Comparison of ENCODE assay signal across 20 mouse cellular contexts in genomic region chr8:74297698-74298097, GRCm38 (mm10).
DNase-seq lines count a peak whose midpoint lies in the region; ATAC-seq and TF ChIP-seq lines count a peak whose summit lies in the region.
"Had no signal": no experiment of that assay in that cellular context is flagged by ENCODE, and none has a peak within 500 bp of the region (broad histone marks: within the 10 kb centered on the region; RNA-seq: fewer than 3 reads in every experiment).

No protein-coding gene starts in this region.

- no peak overlapping the region for H3ac ChIP-seq in C2C12 (ENCODE audit: control insufficient read depth, insufficient read length, low read depth)

- peak; percentile 1 for DNase-seq in Patski (ENCODE audit: low read depth, low spot score)
- DNase-seq in cerebellum, adult 11-12 months = no peak
- DNase-seq in embryo, embryonic 10.5 days (ENCODE audit: low spot score) = no peak
- DNase-seq: adrenal gland, adult 2 months; adrenal gland, postnatal 10 days; adrenal gland, postnatal 25 days; B cell, adult 2 months; cerebellum, adult 11 months; cerebellum, adult 2 months; cerebellum, adult 9-10 months; cerebellum, postnatal 10 days; cerebellum, postnatal 25 days; embryo, embryonic 11 days; forebrain, postnatal 0 days had no signal

- no peak overlapping the region for H3K4me2 ChIP-seq in kidney, embryonic 16.5 days (replicated peaks; ENCODE audit: low read depth, low read length)
- H3K4me2 ChIP-seq: embryonic facial prominence, embryonic 13.5 days; embryonic facial prominence, embryonic 15.5 days; forebrain, embryonic 13.5 days; forebrain, embryonic 15.5 days had no signal

- no peak overlapping the region for H3K4me3 ChIP-seq in C2C12 (ENCODE audit: insufficient read depth, poor library complexity, severe bottlenecking)
- H3K4me3 ChIP-seq in kidney, embryonic 16.5 days (ENCODE audit: low read length) = no peak overlapping the region
- H3K4me3 ChIP-seq: embryonic facial prominence, embryonic 13.5 days; embryonic facial prominence, embryonic 15.5 days; forebrain, embryonic 13.5 days; forebrain, embryonic 15.5 days had no signal

- WGBS in kidney, embryonic 16.5 days = 65% methylated on average over 1 of the region's 1 CpGs

- H3K79me2 ChIP-seq in C2C12 (ENCODE audit: control insufficient read depth, insufficient read depth) = no peaks in the 10 kb centered on the region

- H3K27me3 ChIP-seq in C2C12 (ENCODE audit: control insufficient read depth, insufficient read depth, insufficient read length) = no peaks in the 10 kb centered on the region
- H3K27me3 ChIP-seq in Patski = no peaks in the 10 kb centered on the region
- H3K27me3 ChIP-seq in kidney, embryonic 16.5 days (ENCODE audit: insufficient read depth, low read length) = no peaks in the 10 kb centered on the region
- H3K27me3 ChIP-seq: embryonic facial prominence, embryonic 13.5 days; embryonic facial prominence, embryonic 15.5 days; forebrain, embryonic 13.5 days; forebrain, embryonic 15.5 days had no signal

- CTCF ChIA-PET in Patski (lab: Charles Lee) = interaction anchor here (1.0 kb wide), 2 partner anchors 10 to 13 kb away, joined by 3 to 5 read pairs; no protein-coding TSS in a partner anchor

- POLR2A ChIA-PET in Patski (lab: Charles Lee) = no interaction called here

- H3K79me3 ChIP-seq in C2C12 (ENCODE audit: low read depth) = no peaks in the 10 kb centered on the region

- H3K9ac ChIP-seq in kidney, embryonic 16.5 days (replicated peaks; ENCODE audit: low read length) = no peak overlapping the region
- H3K9ac ChIP-seq: embryonic facial prominence, embryonic 13.5 days; embryonic facial prominence, embryonic 15.5 days; forebrain, embryonic 13.5 days; forebrain, embryonic 15.5 days; forebrain, postnatal 0 days had no signal

- TF ChIP-seq CTCF in C2C12 (IDR thresholded peaks at IDR 0.05; ENCODE audit: control insufficient read depth, insufficient read depth, insufficient read length) = no peak
- TF ChIP-seq CTCF in Patski (IDR thresholded peaks at IDR 0.05) = no peak

- no peaks in the 10 kb centered on the region for H3K9me3 ChIP-seq in kidney, embryonic 16.5 days (ENCODE audit: low read length)
- H3K9me3 ChIP-seq: embryonic facial prominence, embryonic 13.5 days; embryonic facial prominence, embryonic 15.5 days; forebrain, embryonic 13.5 days; forebrain, embryonic 15.5 days had no signal

- peak; percentile 74 for ATAC-seq in Patski
- no peak for ATAC-seq in kidney, embryonic 16.5 days (ENCODE audit: low FRiP score, low TSS enrichment)
- ATAC-seq: forebrain, embryonic 13.5 days; forebrain, embryonic 15.5 days; forebrain, postnatal 0 days had no signal

- H3K27ac ChIP-seq in kidney, embryonic 16.5 days (ENCODE audit: low read length) = no peak overlapping the region
- H3K27ac ChIP-seq: embryonic facial prominence, embryonic 13.5 days; embryonic facial prominence, embryonic 15.5 days; forebrain, embryonic 13.5 days; forebrain, embryonic 15.5 days had no signal

- in situ Hi-C loops in Patski (cut with MboI; ENCODE audit: low pct_unique_long_range_greater_than_20kb) = no loop called here

- no peaks in the 10 kb centered on the region for H3K4me1 ChIP-seq in kidney, embryonic 16.5 days (ENCODE audit: insufficient read depth, low read length)
- H3K4me1 ChIP-seq: embryonic facial prominence, embryonic 13.5 days; embryonic facial prominence, embryonic 15.5 days; forebrain, embryonic 13.5 days; forebrain, embryonic 15.5 days had no signal

- H3K36me3 ChIP-seq in C2C12 (ENCODE audit: control insufficient read depth, insufficient read depth) = no peaks in the 10 kb centered on the region
- H3K36me3 ChIP-seq in kidney, embryonic 16.5 days (ENCODE audit: insufficient read depth, low read length) = no peaks in the 10 kb centered on the region
- H3K36me3 ChIP-seq: embryonic facial prominence, embryonic 13.5 days; embryonic facial prominence, embryonic 15.5 days; forebrain, embryonic 15.5 days had no signal

TF ChIP-seq in C2C12, 6 proteins besides CTCF, POLR2A, EP300 and RAD21:
- TF ChIP-seq FOSL1 (IDR thresholded peaks at IDR 0.05; ENCODE audit: insufficient read depth, low read length, poor library complexity, severe bottlenecking) (peak; percentile 6), MAX (IDR thresholded peaks at IDR 0.05) (no peak)
